Mouse (Mus musculus) MN1 (cell line): Measurements from ENCODE around the gene Dnaaf5.

ENCODE experiments used
- DNase-seq: peaks from one replicate; pipeline ENCODE4 v3.0.0-alpha.2; 2016; ENCODE audit warnings: low spot score

Dnaaf5 gene

DNA sequence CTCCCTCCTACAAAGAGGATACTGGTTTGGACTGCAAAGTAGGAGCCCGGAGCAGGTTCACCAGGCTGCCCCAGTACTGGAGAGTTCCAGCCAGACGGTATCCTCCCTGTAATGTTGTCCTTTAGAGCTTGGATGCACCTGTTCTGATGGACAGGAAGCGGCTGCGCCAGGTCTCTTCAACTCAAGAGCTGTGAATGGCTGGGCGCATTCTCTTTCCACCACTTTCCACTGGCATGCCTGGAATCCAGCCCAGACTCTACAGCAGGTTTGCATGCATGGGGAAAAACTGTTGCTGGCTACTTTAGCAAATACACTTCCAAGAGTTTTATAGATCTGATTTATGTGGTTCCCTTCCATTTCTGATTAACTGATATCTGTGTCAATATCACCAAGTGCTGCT, 8.7 kb upstream of the Dnaaf5 start:
- peak; percentile 26 for DNase-seq

- peak; percentile 35 for DNase-seq
Measured at GRCm38 (mm10) chr5:139143890-139144289, 6.1 kb upstream of the Dnaaf5 start.

- DNase-seq: no peak
Measured at GRCm38 (mm10) chr5:139145726-139146125, 4.3 kb upstream of the Dnaaf5 start.

DNA sequence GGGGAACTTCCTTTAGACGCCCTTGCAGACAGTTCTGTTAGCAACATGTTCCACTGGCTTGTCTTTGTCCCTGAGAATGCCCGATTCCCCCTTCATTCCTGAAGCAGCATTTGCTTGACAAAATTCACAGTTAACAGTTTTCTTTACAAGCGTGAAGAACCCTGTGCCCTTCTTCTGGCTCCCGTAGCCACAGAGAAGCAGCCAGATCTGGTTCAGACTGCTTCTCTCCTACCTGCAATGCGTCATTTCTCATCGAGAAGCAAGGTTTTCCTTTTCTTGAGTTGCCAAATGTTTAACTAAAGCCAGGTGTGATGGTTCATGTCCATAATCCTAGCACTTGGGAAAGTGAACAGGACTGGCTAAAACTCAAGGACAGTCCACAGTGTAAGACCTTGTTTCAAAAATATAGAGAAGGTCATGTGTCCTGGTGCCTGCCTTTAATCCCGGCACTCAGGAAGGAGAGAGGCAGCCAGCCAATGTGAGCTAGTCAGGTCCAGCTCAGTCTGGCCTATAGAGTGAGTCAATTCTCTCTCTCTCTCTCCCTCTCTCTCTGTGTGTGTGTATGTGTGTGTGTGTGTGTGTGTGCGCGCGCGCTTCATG, 3.4 kb upstream of the Dnaaf5 start:
- no peak for DNase-seq

GRCm38 (mm10) chr5:139147178-139148078, 2.6 kb upstream of the Dnaaf5 start:
- peak; percentile 30 for DNase-seq

- DNase-seq: no peak
Measured at GRCm38 (mm10) chr5:139149006-139149672, 884 bp upstream of the Dnaaf5 start.

- peak; percentile 51 for DNase-seq
Measured at GRCm38 (mm10) chr5:139150603-139151031, 594 bp downstream of the Dnaaf5 start.

GRCm38 (mm10) chr5:139160899-139161298, 10.9 kb downstream of the Dnaaf5 start:
- no peak for DNase-seq

DNA sequence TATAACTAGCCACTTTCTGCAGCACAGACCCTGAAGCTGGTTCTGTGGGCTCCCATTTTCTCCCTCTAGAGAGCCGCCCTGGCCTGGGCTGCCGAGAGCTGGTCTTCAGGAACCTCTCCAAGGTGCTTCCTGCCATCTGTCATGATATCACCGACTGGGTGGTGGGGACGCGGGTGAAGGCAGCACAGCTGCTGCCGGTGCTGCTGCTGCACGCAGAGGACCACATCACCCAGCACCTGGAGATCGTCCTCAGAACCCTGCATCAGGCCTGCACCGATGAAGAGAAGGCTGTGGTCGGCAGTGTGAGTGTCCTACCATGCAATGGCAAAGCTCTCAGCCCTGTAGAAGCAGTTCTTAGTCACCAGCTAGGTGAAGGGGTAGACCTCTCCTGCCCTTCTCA, 11.6 kb downstream of the Dnaaf5 start:
- no peak for DNase-seq

GRCm38 (mm10) chr5:139166781-139167361, 16.8 kb downstream of the Dnaaf5 start:
- DNase-seq: no peak

GRCm38 (mm10) chr5:139167548-139167947, 17.5 kb downstream of the Dnaaf5 start:
- no peak for DNase-seq

DNA sequence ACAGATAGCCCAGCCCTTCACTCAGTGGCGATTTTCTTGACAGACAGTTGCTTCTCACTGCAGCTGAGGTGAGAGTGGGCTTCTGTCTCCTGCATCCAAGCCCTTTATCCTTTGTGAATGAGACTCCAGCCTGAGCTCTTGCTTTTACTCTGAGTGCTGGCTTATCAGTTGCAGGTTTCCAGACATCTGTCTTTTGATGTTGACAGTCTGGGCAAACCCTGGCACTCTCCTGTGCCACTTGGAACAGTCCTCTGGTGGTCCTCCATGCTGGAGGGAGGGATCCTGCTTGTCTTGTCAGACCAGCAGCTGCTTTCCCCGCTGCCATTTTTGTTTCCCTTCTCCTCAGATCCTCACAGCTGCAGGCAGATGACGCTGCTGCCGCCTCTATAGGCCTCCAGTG, 21.9 kb downstream of the Dnaaf5 start:
- no peak for DNase-seq

GRCm38 (mm10) chr5:139174141-139174540, 24.1 kb downstream of the Dnaaf5 start:
- no peak for DNase-seq

- DNase-seq: peak; percentile 78
Measured at GRCm38 (mm10) chr5:139174556-139175547, 24.8 kb downstream of the Dnaaf5 start.

DNA sequence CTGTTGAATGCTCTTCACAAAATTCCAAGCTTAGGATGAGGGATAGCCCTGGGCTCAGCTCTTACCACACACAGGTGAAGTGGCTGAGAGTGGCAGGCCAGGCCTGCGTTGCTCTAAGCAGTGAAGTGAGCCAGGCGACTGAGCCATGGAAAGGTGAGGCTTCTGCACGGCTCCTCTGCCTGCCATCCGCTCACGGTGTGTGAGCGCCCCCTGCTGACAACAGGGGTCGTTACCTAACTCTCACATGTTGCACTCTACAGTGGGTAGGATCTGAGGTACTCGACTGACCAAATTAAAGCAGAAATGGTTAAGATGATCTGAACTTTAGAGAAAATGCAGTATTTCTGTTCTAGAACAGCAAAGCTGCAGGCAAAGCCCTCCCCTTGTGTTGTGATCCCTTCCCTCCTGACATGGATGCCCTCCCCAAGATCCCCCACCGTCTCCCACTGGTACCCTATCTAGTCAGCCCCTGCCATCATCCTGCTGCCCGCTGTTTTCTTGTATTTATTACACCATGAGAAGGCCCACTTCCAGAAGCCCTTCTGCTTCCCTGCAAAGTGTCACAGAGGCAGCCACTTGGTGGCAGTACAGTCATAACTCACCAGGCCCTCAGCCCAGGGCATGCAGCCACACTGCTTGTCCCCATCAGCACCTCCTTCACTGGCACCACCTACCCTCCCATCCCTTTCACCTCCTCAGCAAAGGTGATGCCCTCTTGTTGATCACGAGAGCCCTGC, 29.0 kb downstream of the Dnaaf5 start:
- peak; percentile 77 for DNase-seq

DNA sequence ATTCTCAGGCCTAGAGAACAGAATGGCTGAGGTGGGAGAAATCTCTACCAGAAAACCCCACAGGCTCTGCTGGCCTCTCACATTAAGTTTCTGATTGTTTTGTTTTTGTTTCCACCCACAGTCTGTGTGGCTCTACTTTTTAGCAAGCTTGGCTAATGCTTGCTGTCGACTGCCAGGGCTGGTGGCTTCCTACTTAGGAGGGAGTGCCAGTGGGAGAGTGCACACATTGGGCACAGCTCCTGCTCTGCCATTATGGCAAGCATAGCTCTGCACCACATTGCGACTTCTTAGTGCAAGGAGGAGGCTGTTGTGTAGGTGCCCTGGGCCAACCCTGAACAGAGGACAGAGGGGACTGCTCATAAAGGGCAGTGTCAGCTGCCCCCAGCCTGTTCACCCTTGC, 33.1 kb downstream of the Dnaaf5 start:
- DNase-seq: no peak

DNA sequence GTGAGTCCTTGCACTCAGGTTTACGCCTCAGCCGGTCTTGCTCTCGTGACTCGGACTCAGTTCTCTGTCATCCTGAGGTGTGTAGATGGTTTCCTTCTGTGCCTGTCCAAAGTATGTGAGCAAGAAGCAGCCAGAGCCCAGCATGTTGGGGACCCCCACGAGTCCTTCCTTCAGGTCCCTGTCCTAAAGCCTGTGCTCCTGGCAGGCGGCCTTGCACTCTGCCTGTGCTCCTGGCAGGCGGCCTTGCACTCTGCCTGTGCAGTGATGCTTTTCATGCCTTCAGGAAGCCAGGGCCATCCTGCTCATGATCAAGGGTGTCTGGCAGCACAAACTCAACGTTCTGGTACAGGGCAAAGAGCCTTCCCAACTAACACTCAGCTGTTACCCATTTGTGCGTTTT, 33.6 kb downstream of the Dnaaf5 start:
- DNase-seq: no peak

- no peak for DNase-seq
Measured at GRCm38 (mm10) chr5:139184897-139185296, 34.9 kb downstream of the Dnaaf5 start.

- no peak for DNase-seq
Measured at GRCm38 (mm10) chr5:139189726-139190125, 39.7 kb downstream of the Dnaaf5 start.

DNA sequence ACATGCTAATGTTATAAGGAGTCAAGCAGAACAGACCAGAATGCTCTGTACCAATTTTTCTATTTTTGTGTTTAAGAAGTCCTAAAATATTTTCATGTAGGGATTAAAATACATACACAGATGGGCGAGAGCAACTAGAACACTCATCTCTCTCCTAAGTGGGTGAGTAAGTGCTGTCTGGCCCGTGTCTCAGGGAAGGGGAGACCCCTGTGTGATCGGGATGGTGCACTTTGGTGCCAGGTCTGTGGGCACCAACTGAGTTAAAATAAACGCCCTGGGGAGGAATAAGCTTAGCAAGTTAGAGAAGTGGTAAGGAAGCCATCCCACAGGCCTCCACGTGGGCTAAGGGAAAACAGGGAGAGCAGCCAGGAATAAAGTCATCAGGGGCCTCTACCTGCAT, 40.9 kb downstream of the Dnaaf5 start:
- DNase-seq: no peak

DNA sequence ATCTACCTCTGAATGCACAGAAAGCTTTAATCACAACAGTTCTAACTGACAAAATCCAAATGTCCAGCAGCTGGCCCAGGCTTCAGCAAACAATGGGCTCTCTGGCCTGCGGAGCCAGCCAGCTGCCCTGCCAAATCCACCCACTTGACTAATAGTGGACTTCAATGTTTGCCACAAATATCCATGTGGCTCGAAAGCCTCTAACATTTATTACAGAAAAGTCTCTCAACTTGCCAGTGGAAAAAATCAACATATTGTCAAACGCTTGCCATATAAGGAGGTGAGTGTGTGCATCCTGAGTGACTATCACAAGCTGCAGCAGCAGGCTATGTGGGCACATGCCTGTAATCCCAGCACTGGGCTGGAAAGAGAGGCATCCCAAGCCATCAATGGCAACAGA, 48.8 kb downstream of the Dnaaf5 start:
- no peak for DNase-seq
